Mouse (Mus musculus): ENCODE data around the gene Myo16. TPM values are rescaled to one million over a fixed set of nuclear protein-coding genes. Genes with fewer than 3 reads are reported as not detected.
A peak's percentile ranks its signal among the peaks of the same experiment; 100 is the strongest.

Myo16 gene
- polyA plus RNA-seq, 1 experiment from 2014 or later, result 2.8 TPM

DNA sequence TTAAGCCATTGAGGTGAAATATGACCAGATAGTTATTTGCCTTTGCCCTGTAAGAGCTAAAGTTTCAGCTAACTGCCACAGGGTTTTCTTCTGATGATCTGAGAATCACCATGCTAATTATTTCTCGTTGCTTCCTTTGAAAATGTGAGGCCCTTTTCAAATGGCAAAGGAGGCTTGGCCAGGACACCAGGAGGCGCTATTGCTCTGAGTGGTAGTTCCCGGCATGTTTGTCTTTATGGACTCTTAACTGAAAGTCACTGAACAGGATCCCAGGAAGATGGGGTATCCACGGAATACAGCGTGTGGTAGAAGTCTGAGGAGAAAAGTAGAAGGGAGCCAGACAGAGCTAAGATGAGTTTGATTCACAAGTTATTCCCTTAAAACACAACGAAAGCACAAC is 420.4 kb downstream of the Myo16 start:
- 22% methylated on average over 6 of the region's 6 CpGs for WGBS
- ATAC-seq (ENCODE audit: low FRiP score, low read depth), result 0 out of 2 replicates have a peak, but pooled peaks have one; percentile 37
- H3K4me1 ChIP-seq, result peaks cover 3% of the 10 kb centered on the region; the same call in 1 of the 2 replicates
- no peaks in the 10 kb centered on the region; the same call in 1 of the 2 replicates for H3K27me3 ChIP-seq (replicated peaks)
- no peak overlapping the region for H3K4me3 ChIP-seq
- no peaks in the 10 kb centered on the region; the same call in 1 of the 2 replicates for H3K36me3 ChIP-seq
- no peak overlapping the region for H3K27ac ChIP-seq
- no peak overlapping the region for H3K4me2 ChIP-seq (replicated peaks)
- no peak overlapping the region for H3K9ac ChIP-seq
- no peaks in the 10 kb centered on the region for H3K9me3 ChIP-seq

DNA sequence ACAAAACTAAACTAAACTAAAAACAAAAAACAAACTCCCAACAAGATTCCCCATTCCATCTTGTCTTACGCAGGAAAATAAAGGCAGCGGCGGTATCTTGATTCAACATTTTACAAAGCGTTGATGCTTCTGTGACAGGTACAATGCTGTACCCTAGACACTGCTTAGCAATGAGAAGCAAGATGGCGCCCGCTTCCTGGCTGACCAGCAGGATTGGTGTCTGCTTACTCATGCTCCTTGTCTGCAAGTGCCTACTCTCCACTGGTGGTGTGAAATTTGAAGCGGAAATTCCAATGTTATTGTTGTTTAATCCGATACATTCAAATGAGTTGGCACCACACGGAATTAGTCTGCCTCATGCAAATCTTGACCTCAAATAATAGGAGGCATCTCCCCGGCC is 421.5 kb downstream of the Myo16 start:
- no peaks in the 10 kb centered on the region for H3K9me3 ChIP-seq
- H3K4me1 ChIP-seq, result no peaks in the 10 kb centered on the region
- no peak overlapping the region for H3K9ac ChIP-seq
- no peak overlapping the region for H3K4me3 ChIP-seq
- H3K4me2 ChIP-seq (replicated peaks), result no peak overlapping the region
- 90% methylated on average over 10 of the region's 10 CpGs for WGBS
- ATAC-seq (ENCODE audit: low FRiP score, low read depth), result no peak
- H3K27me3 ChIP-seq (replicated peaks), result no peaks in the 10 kb centered on the region; the same call in 1 of the 2 replicates
- H3K27ac ChIP-seq, result no peak overlapping the region
- no peaks in the 10 kb centered on the region; the same call in 1 of the 2 replicates for H3K36me3 ChIP-seq

DNA sequence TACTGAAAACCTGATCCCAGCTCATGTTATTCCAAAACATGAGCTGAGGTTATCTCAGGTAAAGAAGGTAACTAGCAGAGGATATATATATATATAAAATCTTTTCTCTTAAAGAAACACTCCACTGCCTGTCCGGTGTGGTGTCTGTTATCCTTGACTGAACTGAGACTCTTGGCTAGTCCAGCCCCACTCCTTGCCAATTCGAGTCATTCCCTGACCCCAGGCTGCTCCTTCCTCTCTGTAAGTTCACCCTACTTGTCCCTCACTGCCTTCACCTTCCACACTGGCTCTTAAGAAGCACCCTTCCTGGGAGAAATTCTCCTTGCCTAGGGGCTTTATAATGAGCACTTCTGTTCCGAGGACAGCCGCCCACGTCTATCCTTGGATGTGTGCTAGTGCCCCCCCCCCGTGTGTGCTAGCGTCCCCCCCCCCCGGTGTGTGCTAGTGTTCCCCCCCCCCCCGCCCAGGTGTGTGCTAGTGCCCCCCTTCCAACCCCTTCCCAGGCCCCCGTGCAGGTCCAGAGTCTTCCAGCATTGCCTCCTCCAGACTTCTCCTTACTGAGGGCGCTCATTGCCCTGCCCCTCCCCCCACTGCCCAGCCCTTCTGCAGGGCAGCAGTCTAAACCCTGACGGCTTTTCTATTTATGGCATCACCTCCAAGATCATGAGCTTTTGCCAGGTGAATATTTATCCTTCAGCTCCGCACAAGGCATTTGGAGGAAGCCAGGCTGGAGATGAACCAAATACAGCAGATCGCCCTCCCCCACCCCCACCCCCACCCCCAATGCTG is 433.4 kb downstream of the Myo16 start:
- Histone ChIP-seq H3K36me3 (no peaks in the 10 kb centered on the region), H3K27ac (no peak overlapping the region), H3K4me2 (replicated peaks) (peak overlapping the region; percentile 31), H3K4me3 (no peak overlapping the region), H3K4me1 (peaks cover 8% of the 10 kb centered on the region), H3K27me3 (replicated peaks) (no peaks in the 10 kb centered on the region), H3K9ac (no peak overlapping the region), H3K9me3 (no peaks in the 10 kb centered on the region)
- 30% methylated on average over 12 of the region's 14 CpGs for WGBS
- peak; percentile 33; the same call in 1 of the 2 replicates for ATAC-seq (ENCODE audit: low FRiP score, low read depth)

DNA sequence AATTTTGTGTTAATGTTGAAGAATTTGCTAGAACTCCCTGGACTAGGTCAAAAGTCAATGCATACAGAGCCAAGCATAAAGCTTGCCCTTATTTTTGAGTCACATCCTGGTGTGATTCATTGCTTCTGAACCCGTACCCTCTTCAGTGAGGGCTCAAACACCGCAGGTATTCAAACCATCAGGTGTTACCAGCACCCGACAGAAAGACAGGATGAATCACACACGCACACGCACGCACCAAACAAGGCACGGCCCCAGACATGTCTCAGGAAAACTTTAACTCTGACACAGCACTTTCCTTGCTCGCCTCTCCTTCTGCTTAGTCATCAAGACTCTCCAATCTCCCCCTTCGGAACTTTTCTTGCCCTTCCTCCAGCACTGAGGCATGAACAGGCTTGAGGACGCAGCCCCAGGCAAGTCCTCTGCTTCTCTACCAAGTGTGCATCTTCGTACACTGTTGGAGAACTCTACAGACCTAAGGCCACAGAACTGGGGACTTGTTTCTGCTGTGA is 435.8 kb downstream of the Myo16 start:
- WGBS, result 92% methylated on average over 11 of the region's 11 CpGs
- Histone ChIP-seq H3K9me3 (no peaks in the 10 kb centered on the region), H3K4me2 (replicated peaks) (no peak overlapping the region), H3K36me3 (no peaks in the 10 kb centered on the region), H3K27ac (no peak overlapping the region), H3K9ac (no peak overlapping the region), H3K4me3 (no peak overlapping the region), H3K27me3 (replicated peaks) (no peaks in the 10 kb centered on the region), H3K4me1 (peaks cover 8% of the 10 kb centered on the region)
- no peak for ATAC-seq (ENCODE audit: low FRiP score, low read depth)

DNA sequence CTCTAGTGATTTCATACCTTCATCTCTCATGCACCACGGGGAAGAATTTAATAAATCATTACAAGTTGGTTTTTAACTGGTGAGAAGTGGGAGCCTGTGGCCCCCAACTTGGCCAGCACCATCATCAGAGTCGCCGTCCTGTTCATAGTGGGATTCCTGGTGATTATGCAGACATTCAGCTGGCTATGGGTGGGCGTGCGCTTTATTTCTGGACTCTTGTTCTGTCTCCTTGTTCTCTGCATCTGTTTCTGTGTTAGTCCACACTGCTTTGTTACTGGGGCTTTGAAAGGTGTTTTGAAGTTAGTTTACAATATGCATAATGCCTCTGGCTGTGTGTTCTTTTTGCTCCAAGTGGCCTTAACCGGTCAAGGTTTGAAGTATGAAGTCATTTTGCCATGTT is 439.2 kb downstream of the Myo16 start:
- Histone ChIP-seq H3K36me3 (no peaks in the 10 kb centered on the region), H3K27me3 (replicated peaks) (no peaks in the 10 kb centered on the region), H3K4me3 (no peak overlapping the region), H3K4me2 (replicated peaks) (no peak overlapping the region), H3K9me3 (no peaks in the 10 kb centered on the region), H3K4me1 (no peaks in the 10 kb centered on the region), H3K9ac (no peak overlapping the region), H3K27ac (no peak overlapping the region)
- no peak for ATAC-seq (ENCODE audit: low FRiP score, low read depth)
- WGBS, result 93% methylated on average over 6 of the region's 6 CpGs

DNA sequence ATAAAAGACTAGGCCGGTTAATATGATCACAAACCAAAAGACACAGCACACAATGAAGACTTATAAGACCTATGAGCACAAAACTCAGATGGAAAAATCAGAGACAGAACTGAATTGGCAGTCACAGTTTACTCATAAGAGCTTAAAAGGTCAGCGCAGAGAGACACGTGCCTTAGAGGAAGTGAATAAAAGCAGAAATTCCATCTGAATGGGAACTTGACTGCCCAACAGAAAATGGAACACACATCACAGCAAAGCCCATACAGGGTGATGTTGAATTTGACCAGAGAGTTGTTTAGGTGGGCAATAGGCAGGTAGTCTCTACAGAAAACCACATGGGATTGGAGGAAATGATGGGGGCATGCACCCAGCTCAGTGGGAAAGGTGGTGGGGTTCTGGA is 442.6 kb downstream of the Myo16 start:
- H3K27me3 ChIP-seq (replicated peaks), result no peaks in the 10 kb centered on the region
- no peaks in the 10 kb centered on the region for H3K36me3 ChIP-seq
- H3K4me1 ChIP-seq, result no peaks in the 10 kb centered on the region
- no peak for ATAC-seq (ENCODE audit: low FRiP score, low read depth)
- no peak overlapping the region for H3K27ac ChIP-seq
- H3K9me3 ChIP-seq, result no peaks in the 10 kb centered on the region
- no peak overlapping the region for H3K4me2 ChIP-seq (replicated peaks)
- no peak overlapping the region for H3K4me3 ChIP-seq
- WGBS, result 91% methylated on average over 3 of the region's 3 CpGs
- H3K9ac ChIP-seq, result no peak overlapping the region

DNA sequence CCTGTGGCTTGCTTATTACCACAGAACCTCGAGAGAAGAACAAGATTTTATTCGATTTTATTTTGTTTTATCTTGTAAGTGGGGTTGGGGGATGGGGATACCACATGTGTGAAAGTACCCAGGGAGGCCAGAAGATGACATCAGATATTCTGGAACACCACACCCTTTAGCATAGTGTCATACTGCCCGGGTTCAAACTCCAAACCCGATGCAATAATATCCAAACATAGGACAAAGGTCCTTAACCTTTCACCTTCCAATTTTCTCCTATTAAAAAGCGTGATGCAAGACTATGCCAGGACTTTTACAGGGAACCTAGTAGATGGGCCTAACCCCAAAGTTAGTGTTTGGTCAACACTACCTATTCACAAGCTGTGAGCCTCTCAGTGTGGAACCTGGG is 443.9 kb downstream of the Myo16 start:
- Histone ChIP-seq H3K4me3 (no peak overlapping the region), H3K4me2 (replicated peaks) (no peak overlapping the region), H3K4me1 (no peaks in the 10 kb centered on the region), H3K36me3 (no peaks in the 10 kb centered on the region), H3K9ac (no peak overlapping the region), H3K27ac (no peak overlapping the region), H3K27me3 (replicated peaks) (no peaks in the 10 kb centered on the region), H3K9me3 (no peaks in the 10 kb centered on the region)
- 85% methylated on average over 5 of the region's 5 CpGs for WGBS
- ATAC-seq (ENCODE audit: low FRiP score, low read depth), result no peak

DNA sequence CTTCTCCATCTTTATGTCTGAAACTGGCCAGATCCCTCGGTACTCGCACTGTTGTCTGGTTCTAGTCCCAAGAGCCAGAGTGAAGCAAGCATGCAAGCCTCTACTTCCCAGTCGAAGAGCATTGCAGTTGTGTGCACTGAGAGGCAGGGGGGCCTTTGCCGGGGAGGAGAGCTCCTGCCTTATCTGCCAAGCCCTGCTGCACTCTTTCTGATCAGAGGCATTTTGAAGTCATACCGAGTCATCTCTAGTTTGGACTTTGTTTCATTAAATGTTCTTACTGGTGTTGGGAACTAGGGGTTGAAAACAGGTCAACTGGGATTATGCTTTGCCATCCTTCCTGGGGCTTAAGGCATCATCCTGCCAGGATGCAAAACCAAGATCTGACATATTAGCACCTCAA is 445.2 kb downstream of the Myo16 start:
- 93% methylated on average over 5 of the region's 5 CpGs for WGBS

DNA sequence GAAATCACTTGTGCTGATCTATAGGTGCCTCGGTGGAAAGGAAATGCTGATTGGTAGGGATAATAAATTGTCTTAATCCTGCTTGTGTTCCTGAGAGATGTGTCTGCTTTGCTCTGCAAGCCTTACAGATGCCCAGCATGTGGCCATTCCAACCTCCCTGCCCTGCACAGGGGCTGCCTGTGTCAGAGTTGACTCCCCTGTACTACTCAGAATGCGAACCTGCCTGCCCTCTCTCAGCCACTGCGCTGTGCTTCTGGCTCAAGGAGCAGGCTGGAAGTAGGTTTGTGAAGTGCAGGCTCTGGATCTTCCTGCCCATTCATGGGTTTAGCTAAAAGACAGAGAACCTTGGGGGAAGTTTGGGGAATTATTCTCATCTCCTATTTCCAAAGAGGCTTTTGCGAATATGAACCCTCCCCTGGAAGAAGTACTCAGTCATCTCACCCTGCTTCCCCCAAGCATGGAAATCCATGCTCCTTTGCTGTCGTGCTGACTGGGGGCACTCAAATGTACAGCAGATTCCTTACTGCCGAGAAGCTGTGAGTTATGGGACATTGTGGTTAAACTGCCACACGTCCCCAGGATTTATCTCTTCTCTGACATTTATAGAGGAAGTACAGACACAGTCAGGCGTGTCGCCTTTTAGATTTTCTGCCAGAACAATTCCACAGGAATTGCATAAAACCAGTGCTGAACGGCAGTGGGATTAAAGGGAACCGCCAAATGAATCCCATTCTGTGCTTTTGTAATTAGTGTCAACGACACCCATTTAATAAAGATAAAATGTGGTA is 452.5 kb downstream of the Myo16 start:
- peaks cover 38% of the 10 kb centered on the region for H3K4me1 ChIP-seq
- ATAC-seq (ENCODE audit: low FRiP score, low read depth), result peak; percentile 42
- no peaks in the 10 kb centered on the region for H3K36me3 ChIP-seq
- no peaks in the 10 kb centered on the region for H3K27me3 ChIP-seq (replicated peaks)
- peak overlapping the region; percentile 8; the same call in 1 of the 2 replicates for H3K4me2 ChIP-seq (replicated peaks)
- H3K27ac ChIP-seq, result peak overlapping the region; percentile 37; the same call in 1 of the 2 replicates
- H3K9ac ChIP-seq, result no peak overlapping the region
- WGBS, result 15% methylated on average over 12 of the region's 12 CpGs
- H3K4me3 ChIP-seq, result no peak overlapping the region
- no peaks in the 10 kb centered on the region for H3K9me3 ChIP-seq

More for the DNA sequence above, 445.2 kb downstream of the Myo16 start:
- no peak for ATAC-seq (ENCODE audit: low FRiP score, low read depth)
- Histone ChIP-seq H3K9me3 (no peaks in the 10 kb centered on the region), H3K27ac (no peak overlapping the region), H3K4me3 (no peak overlapping the region), H3K4me1 (peaks cover 3% of the 10 kb centered on the region; the same call in 1 of the 2 replicates), H3K36me3 (no peaks in the 10 kb centered on the region), H3K27me3 (replicated peaks) (no peaks in the 10 kb centered on the region), H3K9ac (no peak overlapping the region), H3K4me2 (replicated peaks) (no peak overlapping the region)

DNA sequence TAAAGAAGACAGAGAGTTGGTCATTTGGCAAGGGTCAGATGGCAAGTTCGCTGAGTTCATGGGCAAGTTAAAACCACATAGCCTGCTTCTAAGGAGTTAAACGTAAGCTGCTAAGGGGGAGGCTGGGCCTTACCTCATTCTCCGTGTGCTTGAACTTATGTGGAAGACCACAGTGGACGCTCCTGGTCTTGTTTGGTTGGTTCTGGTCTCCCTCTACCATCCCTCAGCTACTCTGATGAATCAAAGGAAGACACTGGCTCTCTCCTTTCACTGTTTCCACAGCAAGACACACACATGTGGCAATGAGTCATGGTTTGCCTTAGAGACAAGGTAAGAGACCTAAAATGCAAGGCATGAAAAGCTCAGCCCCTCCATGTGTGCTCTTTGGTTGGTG is 453.1 kb downstream of the Myo16 start:
- H3K4me2 ChIP-seq (replicated peaks), result peak overlapping the region; percentile 8; the same call in 1 of the 2 replicates
- no peak overlapping the region for H3K9ac ChIP-seq
- no peak for ATAC-seq (ENCODE audit: low FRiP score, low read depth)
- no peak overlapping the region for H3K4me3 ChIP-seq
- no peaks in the 10 kb centered on the region for H3K36me3 ChIP-seq
- H3K27ac ChIP-seq, result peak overlapping the region; percentile 15; the same call in 1 of the 2 replicates
- no peaks in the 10 kb centered on the region for H3K9me3 ChIP-seq
- 19% methylated on average over 4 of the region's 4 CpGs for WGBS
- peaks cover 38% of the 10 kb centered on the region for H3K4me1 ChIP-seq
- no peaks in the 10 kb centered on the region for H3K27me3 ChIP-seq (replicated peaks)

DNA sequence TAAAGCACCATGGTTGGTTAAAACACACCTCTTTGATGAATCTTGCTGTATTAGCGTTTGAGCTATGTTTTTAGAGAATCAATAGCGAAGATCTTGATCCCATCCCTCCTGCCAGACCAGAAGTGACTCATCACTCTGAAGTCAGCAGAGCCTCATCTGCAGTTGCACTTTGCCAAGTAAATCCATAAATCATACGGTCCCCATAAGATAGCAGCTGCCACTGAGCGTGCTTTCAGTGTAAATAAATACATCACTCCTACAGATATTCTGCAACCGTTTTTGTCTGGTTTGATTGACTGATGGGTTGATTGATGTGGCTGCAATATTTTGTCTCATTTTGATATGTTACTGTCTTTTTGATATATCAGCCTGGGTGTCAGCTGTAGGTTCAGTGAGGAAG is 457.9 kb downstream of the Myo16 start:
- WGBS, result 83% methylated on average over 5 of the region's 5 CpGs
- no peaks in the 10 kb centered on the region for H3K27me3 ChIP-seq (replicated peaks)
- H3K9me3 ChIP-seq, result 0 out of 2 replicates have a peak, but pooled peaks cover 5% of the 10 kb centered on the region
- H3K27ac ChIP-seq, result no peak overlapping the region; the same call in 1 of the 2 replicates
- no peaks in the 10 kb centered on the region for H3K36me3 ChIP-seq
- ATAC-seq (ENCODE audit: low FRiP score, low read depth), result no peak
- H3K4me2 ChIP-seq (replicated peaks), result no peak overlapping the region
- H3K4me3 ChIP-seq, result no peak overlapping the region
- H3K9ac ChIP-seq, result no peak overlapping the region
- peaks cover 17% of the 10 kb centered on the region for H3K4me1 ChIP-seq

DNA sequence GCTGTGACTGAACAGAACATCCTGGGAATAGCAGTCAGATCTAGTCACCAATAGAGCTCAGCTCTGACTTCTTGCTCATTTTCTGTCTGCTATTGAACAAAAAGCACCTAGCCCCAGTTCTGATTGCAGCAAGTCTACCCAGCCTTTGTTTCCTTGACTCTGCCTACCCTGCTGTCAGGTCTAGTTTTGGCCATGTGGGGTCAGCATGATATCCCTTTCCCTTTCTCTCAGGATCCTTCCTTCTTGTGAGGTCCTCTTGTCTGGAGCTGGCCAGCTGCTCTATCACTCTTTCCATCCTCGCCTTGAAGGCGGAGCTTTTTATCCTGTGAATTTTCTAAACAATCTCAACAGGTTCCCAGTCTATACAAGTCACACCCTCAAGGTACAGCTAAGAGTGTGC is 459.7 kb downstream of the Myo16 start:
- 63% methylated on average over 2 of the region's 2 CpGs for WGBS
- Histone ChIP-seq H3K4me3 (no peak overlapping the region), H3K9me3 (0 out of 2 replicates have a peak, but pooled peaks cover 5% of the 10 kb centered on the region), H3K36me3 (no peaks in the 10 kb centered on the region), H3K4me2 (replicated peaks) (no peak overlapping the region), H3K27ac (no peak overlapping the region), H3K4me1 (peaks cover 8% of the 10 kb centered on the region; the same call in 1 of the 2 replicates), H3K9ac (no peak overlapping the region), H3K27me3 (replicated peaks) (no peaks in the 10 kb centered on the region)
- no peak for ATAC-seq (ENCODE audit: low FRiP score, low read depth)
